20 mouse cellular contexts compared by ENCODE assay signal in the genomic region with DNA sequence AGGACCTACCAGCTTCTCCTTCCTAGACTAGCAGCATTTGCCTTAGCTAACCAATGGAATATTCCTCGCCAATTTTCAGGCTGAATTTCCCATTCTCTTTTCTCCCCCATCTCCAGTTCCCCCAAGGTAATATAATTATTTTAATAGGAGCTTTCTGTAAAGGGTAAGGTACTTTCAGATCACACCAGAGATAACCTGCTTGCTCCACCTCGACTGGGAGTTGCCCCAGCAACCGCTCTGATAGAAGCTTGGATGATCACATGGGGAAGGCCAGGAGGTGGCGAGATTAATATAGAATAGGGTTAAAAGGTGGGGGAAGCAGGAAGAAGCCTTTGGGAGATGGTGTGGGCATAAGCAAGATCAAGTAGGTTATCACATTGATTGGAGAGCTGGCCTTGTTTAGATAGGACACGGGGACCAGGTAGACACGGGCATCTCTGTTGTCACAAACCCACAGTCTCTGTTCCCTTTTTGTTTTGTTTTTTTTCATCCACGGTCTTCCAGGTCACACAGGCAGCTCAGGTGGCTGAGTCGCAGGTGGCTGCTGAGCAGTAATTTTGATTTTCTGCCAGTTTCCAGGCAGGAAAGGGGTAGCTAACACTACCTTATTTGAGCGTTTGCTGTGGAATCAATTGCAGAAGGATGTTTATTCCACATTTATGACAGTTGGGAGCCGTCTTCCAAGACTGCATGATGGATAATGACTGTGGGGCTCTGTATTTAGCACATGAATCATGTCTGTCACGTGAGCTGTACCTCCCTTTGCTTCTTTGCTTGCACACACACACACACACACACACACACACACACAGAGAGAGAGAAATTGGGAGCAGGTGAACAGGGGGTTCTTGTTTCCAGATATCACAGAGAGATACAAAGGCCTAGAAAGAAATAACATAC. TPM values are rescaled to one million over a fixed set of nuclear protein-coding genes. Genes with fewer than 3 reads are reported as not detected.
DNase-seq lines count a peak whose midpoint lies in the region; ATAC-seq and TF ChIP-seq lines count a peak whose summit lies in the region.
"Had no signal": no experiment of that assay in that cellular context is flagged by ENCODE, and none has a peak within 500 bp of the region (broad histone marks: within the 10 kb centered on the region; RNA-seq: fewer than 3 reads in every experiment).

No protein-coding gene starts in this region.

- in situ Hi-C loops in CH12.LX (cut with MboI; ENCODE audit: low pct_ligation_motif_present, low pct_unique_long_range_greater_than_20kb, low sequenced_read_pairs) = loop anchor here (25.0 kb wide), 1 partner anchor 342 kb away; no protein-coding TSS in a partner anchor

- no peaks in the 10 kb centered on the region for H3K9me3 ChIP-seq in hindbrain, embryonic 15.5 days
- H3K9me3 ChIP-seq in hindbrain, embryonic 11.5 days (ENCODE audit: control insufficient read depth, low read length) = no peaks in the 10 kb centered on the region
- no peaks in the 10 kb centered on the region for H3K9me3 ChIP-seq in CH12.LX (replicated peaks; ENCODE audit: low read length)
- no peaks in the 10 kb centered on the region for H3K9me3 ChIP-seq in hindbrain, embryonic 16.5 days (ENCODE audit: control insufficient read depth, low read length)
- H3K9me3 ChIP-seq: heart, embryonic 15.5 days; liver, embryonic 15.5 days; stomach, embryonic 15.5 days had no signal

- dilution Hi-C loops in CH12.LX (cut with MboI; ENCODE audit: extremely low pct_ligation_motif_present, extremely low pct_unique_long_range_greater_than_20kb, low sequenced_read_pairs) = no loop called here

- H3K79me2 ChIP-seq in CH12.LX (replicated peaks; ENCODE audit: control insufficient read depth, extremely low read depth, insufficient read depth, poor library complexity, severe bottlenecking) = no peaks in the 10 kb centered on the region

- DNase-seq in cerebellum, adult 9-10 months = peak; percentile 59
- no peak for DNase-seq in cerebellum, postnatal 4 days (ENCODE audit: low spot score in 2 of 2)
- DNase-seq in hindbrain, embryonic 11.5 days (ENCODE audit: low spot score) = no peak
- DNase-seq in CH12.LX (ENCODE audit: extremely low read depth) = no peak
- DNase-seq: adrenal gland, postnatal 25 days; gastrocnemius, adult 2 months; kidney, adult 18-20 months; kidney, postnatal 25 days; layer of hippocampus, adult 9-11 months; lung, postnatal 14 days; spleen, adult 18-20 months; thymus, adult 2 months had no signal

- H3K4me1 ChIP-seq in hindbrain, embryonic 15.5 days (replicated peaks) = peaks cover 17% of the 10 kb centered on the region; the same call in 1 of the 2 replicates
- H3K4me1 ChIP-seq in hindbrain, embryonic 11.5 days (replicated peaks; ENCODE audit: control insufficient read depth, insufficient read depth, low read length) = no peaks in the 10 kb centered on the region
- peaks cover 7 to 47% of the 10 kb centered on the region in 2 experiments for H3K4me1 ChIP-seq in CH12.LX (ENCODE audit: control insufficient read depth in 1 of 2, insufficient read depth in 2 of 2)
- H3K4me1 ChIP-seq in hindbrain, embryonic 16.5 days (ENCODE audit: control insufficient read depth, insufficient read depth, low read depth, low read length) = peaks cover 2% of the 10 kb centered on the region
- H3K4me1 ChIP-seq: liver, embryonic 15.5 days had no signal

- WGBS in hindbrain, embryonic 15.5 days = 69% methylated on average over 11 of the region's 11 CpGs
- 77% methylated on average over 11 of the region's 11 CpGs for WGBS in hindbrain, embryonic 11.5 days
- 67% methylated on average over 11 of the region's 11 CpGs for WGBS in hindbrain, embryonic 16.5 days

- no peak for TF ChIP-seq RAD21 in CH12.LX (IDR thresholded peaks at IDR 0.05; ENCODE audit: low read depth, low read length)

- TF ChIP-seq POLR2A in CH12.LX (IDR thresholded peaks at IDR 0.05; ENCODE audit: low read depth, low read length) = no peak

- H3K27ac ChIP-seq in hindbrain, embryonic 15.5 days (replicated peaks) = peak overlapping the region; percentile 49
- no peak overlapping the region for H3K27ac ChIP-seq in hindbrain, embryonic 11.5 days (ENCODE audit: low read depth, low read length)
- H3K27ac ChIP-seq in CH12.LX (ENCODE audit: insufficient read depth, low read depth) = no peak overlapping the region
- H3K27ac ChIP-seq in hindbrain, embryonic 16.5 days (ENCODE audit: low read depth, low read length) = peak overlapping the region; percentile 8
- H3K27ac ChIP-seq: gastrocnemius, adult 2 months; heart, embryonic 15.5 days; liver, embryonic 15.5 days; stomach, embryonic 15.5 days had no signal

- no peak for TF ChIP-seq EP300 in CH12.LX (IDR thresholded peaks at IDR 0.05; ENCODE audit: low read length)

- H3K4me2 ChIP-seq in hindbrain, embryonic 15.5 days = no peak overlapping the region
- no peak overlapping the region for H3K4me2 ChIP-seq in hindbrain, embryonic 11.5 days (replicated peaks; ENCODE audit: low read depth, low read length)
- no peak overlapping the region for H3K4me2 ChIP-seq in CH12.LX (ENCODE audit: insufficient read depth, low read depth, poor library complexity, severe bottlenecking)
- no peak overlapping the region for H3K4me2 ChIP-seq in hindbrain, embryonic 16.5 days (ENCODE audit: low read length)
- H3K4me2 ChIP-seq: heart, embryonic 15.5 days; liver, embryonic 15.5 days; stomach, embryonic 15.5 days had no signal

- H3K9ac ChIP-seq in hindbrain, embryonic 15.5 days = no peak overlapping the region
- no peak overlapping the region for H3K9ac ChIP-seq in hindbrain, embryonic 11.5 days (ENCODE audit: low read depth, low read length)
- no peak overlapping the region for H3K9ac ChIP-seq in CH12.LX (ENCODE audit: insufficient read depth, low read depth)
- H3K9ac ChIP-seq in hindbrain, embryonic 16.5 days (ENCODE audit: low read depth, low read length) = no peak overlapping the region
- H3K9ac ChIP-seq: heart, embryonic 15.5 days; liver, embryonic 15.5 days; stomach, embryonic 15.5 days had no signal

- no peaks in the 10 kb centered on the region for H3K36me3 ChIP-seq in hindbrain, embryonic 15.5 days
- H3K36me3 ChIP-seq in hindbrain, embryonic 11.5 days (ENCODE audit: control insufficient read depth, insufficient read depth, low read length) = no peaks in the 10 kb centered on the region
- H3K36me3 ChIP-seq in CH12.LX (replicated peaks in 1 of 2; ENCODE audit: control insufficient read depth in 1 of 2, insufficient read depth in 1 of 2, low read length in 1 of 2) = no peaks in the 10 kb centered on the region
- no peaks in the 10 kb centered on the region for H3K36me3 ChIP-seq in hindbrain, embryonic 16.5 days (ENCODE audit: control insufficient read depth, insufficient read depth, low read length)
- H3K36me3 ChIP-seq: heart, embryonic 15.5 days; liver, embryonic 15.5 days; stomach, embryonic 15.5 days had no signal

- ATAC-seq in hindbrain, embryonic 15.5 days (ENCODE audit: low FRiP score, low read depth) = peak; percentile 19; the same call in 1 of the 2 replicates
- no peak for ATAC-seq in hindbrain, embryonic 11.5 days (ENCODE audit: low FRiP score)
- ATAC-seq in hindbrain, embryonic 16.5 days = peak; percentile 57; the same call in 1 of the 2 replicates
- ATAC-seq in frontal cortex, adult (ENCODE audit: low TSS enrichment) = no peak
- no peak for ATAC-seq in megakaryocyte progenitor cell, adult 5-6 weeks (replicated peaks; ENCODE audit: poor library complexity)
- ATAC-seq: Patski had no signal

- TF ChIP-seq CTCF in CH12.LX (conservative IDR thresholded peaks at IDR 0.05 in 1 of 2, IDR thresholded peaks at IDR 0.05 in 1 of 2; ENCODE audit: low read depth in 2 of 2, low read length in 2 of 2) = no peak

- H3K27me3 ChIP-seq in hindbrain, embryonic 15.5 days = no peaks in the 10 kb centered on the region
- no peaks in the 10 kb centered on the region for H3K27me3 ChIP-seq in hindbrain, embryonic 11.5 days (ENCODE audit: control insufficient read depth, insufficient read depth, low read length)
- H3K27me3 ChIP-seq in CH12.LX (replicated peaks) = no peaks in the 10 kb centered on the region
- H3K27me3 ChIP-seq in hindbrain, embryonic 16.5 days (replicated peaks; ENCODE audit: control insufficient read depth, insufficient read depth, low read length) = no peaks in the 10 kb centered on the region
- H3K27me3 ChIP-seq: heart, embryonic 15.5 days; liver, embryonic 15.5 days; Patski; stomach, embryonic 15.5 days had no signal

- H3K4me3 ChIP-seq in hindbrain, embryonic 15.5 days = no peak overlapping the region
- H3K4me3 ChIP-seq in hindbrain, embryonic 11.5 days (ENCODE audit: low read depth, low read length) = no peak overlapping the region
- H3K4me3 ChIP-seq in CH12.LX (replicated peaks in 1 of 3; ENCODE audit: low read depth in 2 of 3, low read length in 2 of 3, poor library complexity in 1 of 3) = no peak overlapping the region
- no peak overlapping the region for H3K4me3 ChIP-seq in hindbrain, embryonic 16.5 days (ENCODE audit: low read length)
- H3K4me3 ChIP-seq: gastrocnemius, adult 2 months; heart, embryonic 15.5 days; liver, embryonic 15.5 days; stomach, embryonic 15.5 days had no signal

TF ChIP-seq in CH12.LX, 34 proteins besides CTCF, POLR2A, EP300 and RAD21:
- TF ChIP-seq BHLHE40 (IDR thresholded peaks at IDR 0.05; ENCODE audit: low read depth, low read length) = peak; percentile 24; the same call in 1 of the 2 replicates
- no peak for TF ChIP-seq CHD2 (IDR thresholded peaks at IDR 0.05; ENCODE audit: low read length)
- no peak for TF ChIP-seq MXI1 (IDR thresholded peaks at IDR 0.05; ENCODE audit: low read depth, low read length)
- TF ChIP-seq TBP (conservative IDR thresholded peaks at IDR 0.05; ENCODE audit: low read depth, low read length) = no peak
- TF ChIP-seq USF1 (IDR thresholded peaks at IDR 0.05; ENCODE audit: low read depth, low read length) = no peak
- no peak for TF ChIP-seq ZNF384 (IDR thresholded peaks at IDR 0.05; ENCODE audit: low read depth, low read length)

RNA-seq across cellular contexts. Expression of gene Gramd1b, which starts 47.8 kb away (rescaled TPM):
- polyA plus RNA-seq in hindbrain, embryonic 15.5 days (2015; fragmentation: Nextera tagmentation; extraction: Ambion mirVana) = 12.6 and 14.1 TPM in 2 replicates
- polyA plus RNA-seq in hindbrain, embryonic 11.5 days (2014; fragmentation: Nextera tagmentation; extraction: Ambion mirVana) = 2.5 and 5.1 TPM in 2 replicates
- total RNA-seq in CH12.LX (2012; rRNA removed) = 14.8 and 16.7 TPM in 2 replicates
- 11.1 and 13.3 TPM in 2 replicates for total RNA-seq in CH12.LX (2014; rRNA removed)
- 29.9 and 40.8 TPM in 2 replicates for polyA plus RNA-seq in CH12.LX (2012; ENCODE audit: insufficient read length, low read depth)
- 17.0 and 18.5 TPM in 2 replicates for polyA plus RNA-seq in hindbrain, embryonic 16.5 days (2015; fragmentation: Nextera tagmentation; extraction: Ambion mirVana)
- 12.2 and 15.1 TPM in 2 replicates for total RNA-seq in megakaryocyte progenitor cell, adult 5-6 weeks (2015)
- total RNA-seq in megakaryocyte progenitor cell, adult 5-6 weeks (2017) = 6.7 and 15.5 TPM in 2 replicates

Comparison
In these comparisons a context has a peak if more than half of its experiments do, and no peak if none do; other contexts are left out.
1. ATAC-seq: peak in hindbrain, embryonic 15.5 days (single experiment) and hindbrain, embryonic 16.5 days (single experiment); none in hindbrain, embryonic 11.5 days (single experiment), frontal cortex, adult (single experiment) and megakaryocyte progenitor cell, adult 5-6 weeks (single experiment).
2. H3K27ac ChIP-seq: peak in hindbrain, embryonic 15.5 days (single experiment) and hindbrain, embryonic 16.5 days (single experiment); none in hindbrain, embryonic 11.5 days (single experiment) and CH12.LX (single experiment).